Mouse (Mus musculus): Measurements from ENCODE around the gene Fpr3. TPM values are rescaled to one million over a fixed set of nuclear protein-coding genes. Genes with fewer than 3 reads are reported as not detected.
"Not testable (repeated sequence)": the region's sequence is repeated elsewhere in the genome, so short reads cannot be mapped to it uniquely, and the experiment has no call there.

Fpr3 gene
- polyA plus RNA-seq, 1 experiment from 2014 or later, result not detected

DNA sequence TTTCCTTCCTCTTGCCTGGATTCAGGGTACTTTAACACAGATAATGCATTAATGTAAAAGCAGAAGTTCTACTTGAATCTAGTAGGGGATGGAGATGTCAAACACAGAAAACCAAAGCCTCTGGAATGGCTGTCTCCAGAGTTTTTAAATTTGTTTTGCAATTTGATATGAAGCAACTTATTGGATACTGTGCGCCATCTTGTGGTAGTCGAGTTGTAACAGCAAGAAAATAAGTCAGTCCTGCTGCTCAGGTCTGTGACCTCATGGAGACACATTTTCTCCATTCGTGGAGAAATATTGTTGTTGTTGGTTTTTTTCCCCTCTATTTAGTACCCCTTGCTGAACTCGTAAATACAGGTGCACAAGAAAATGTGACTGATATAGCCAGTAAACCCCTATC lies 8.4 kb downstream of the Fpr3 start:
- Histone ChIP-seq H3K27ac (no peak overlapping the region), H3K4me2 (no peak overlapping the region), H3K27me3 (no peaks in the 10 kb centered on the region), H3K9me3 (no peaks in the 10 kb centered on the region), H3K9ac (no peak overlapping the region), H3K4me1 (no peaks in the 10 kb centered on the region), H3K36me3 (replicated peaks) (no peaks in the 10 kb centered on the region), H3K4me3 (replicated peaks) (no peak overlapping the region)
- no peak for ATAC-seq (ENCODE audit: low FRiP score)
- 5% methylated on average over 4 of the region's 4 CpGs for WGBS

DNA sequence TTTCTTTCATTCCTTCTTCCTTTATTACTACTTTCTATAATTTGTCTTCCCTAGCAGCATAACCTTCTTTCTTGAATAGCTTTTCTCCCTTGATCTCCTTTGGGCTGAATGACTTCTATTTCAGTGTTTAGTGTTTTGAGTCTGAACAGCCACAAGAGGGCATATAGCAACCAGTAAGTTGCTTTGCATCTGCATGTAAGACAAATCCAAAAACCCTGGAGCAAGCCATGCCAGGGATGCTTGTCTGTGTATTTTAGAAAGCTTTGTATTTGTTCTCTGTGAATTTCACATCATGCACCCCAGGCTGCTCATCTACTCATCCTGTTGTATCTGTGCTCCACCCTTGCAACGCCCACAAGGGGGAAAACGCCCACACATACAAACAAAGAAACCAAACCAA lies 11.6 kb downstream of the Fpr3 start:
- Histone ChIP-seq H3K4me3 (replicated peaks) (no peak overlapping the region), H3K27me3 (no peaks in the 10 kb centered on the region), H3K27ac (no peak overlapping the region), H3K9me3 (no peaks in the 10 kb centered on the region), H3K4me2 (no peak overlapping the region), H3K9ac (no peak overlapping the region), H3K4me1 (no peaks in the 10 kb centered on the region), H3K36me3 (replicated peaks) (no peaks in the 10 kb centered on the region)
- 77% methylated on average over 2 of the region's 2 CpGs for WGBS
- no peak for ATAC-seq (ENCODE audit: low FRiP score)

DNA sequence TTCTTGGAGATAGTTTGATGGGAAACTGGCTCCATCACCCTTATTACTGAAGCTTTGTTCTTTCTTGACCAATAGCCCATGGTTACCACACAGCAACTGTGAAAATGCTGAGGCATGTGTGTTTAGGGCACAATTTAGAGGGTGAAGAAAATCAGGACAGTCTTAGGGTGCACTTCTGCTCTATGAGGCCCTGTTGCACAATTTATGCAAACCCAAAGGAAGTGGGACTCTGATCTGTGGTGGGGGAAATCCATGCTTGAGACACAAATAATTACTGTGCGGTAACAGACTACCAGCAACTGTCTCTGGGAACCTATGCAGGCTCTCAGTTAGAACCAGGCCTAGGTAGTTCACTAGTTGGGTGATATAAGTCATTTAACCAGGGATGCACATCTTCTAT lies 13.1 kb downstream of the Fpr3 start:
- Histone ChIP-seq H3K4me3 (replicated peaks) (no peak overlapping the region), H3K4me1 (no peaks in the 10 kb centered on the region), H3K4me2 (no peak overlapping the region), H3K9me3 (no peaks in the 10 kb centered on the region), H3K9ac (no peak overlapping the region), H3K27me3 (no peaks in the 10 kb centered on the region), H3K36me3 (replicated peaks) (no peaks in the 10 kb centered on the region), H3K27ac (no peak overlapping the region)
- no peak for ATAC-seq (ENCODE audit: low FRiP score)
- WGBS, result 91% methylated on average over 1 of the region's 1 CpGs

DNA sequence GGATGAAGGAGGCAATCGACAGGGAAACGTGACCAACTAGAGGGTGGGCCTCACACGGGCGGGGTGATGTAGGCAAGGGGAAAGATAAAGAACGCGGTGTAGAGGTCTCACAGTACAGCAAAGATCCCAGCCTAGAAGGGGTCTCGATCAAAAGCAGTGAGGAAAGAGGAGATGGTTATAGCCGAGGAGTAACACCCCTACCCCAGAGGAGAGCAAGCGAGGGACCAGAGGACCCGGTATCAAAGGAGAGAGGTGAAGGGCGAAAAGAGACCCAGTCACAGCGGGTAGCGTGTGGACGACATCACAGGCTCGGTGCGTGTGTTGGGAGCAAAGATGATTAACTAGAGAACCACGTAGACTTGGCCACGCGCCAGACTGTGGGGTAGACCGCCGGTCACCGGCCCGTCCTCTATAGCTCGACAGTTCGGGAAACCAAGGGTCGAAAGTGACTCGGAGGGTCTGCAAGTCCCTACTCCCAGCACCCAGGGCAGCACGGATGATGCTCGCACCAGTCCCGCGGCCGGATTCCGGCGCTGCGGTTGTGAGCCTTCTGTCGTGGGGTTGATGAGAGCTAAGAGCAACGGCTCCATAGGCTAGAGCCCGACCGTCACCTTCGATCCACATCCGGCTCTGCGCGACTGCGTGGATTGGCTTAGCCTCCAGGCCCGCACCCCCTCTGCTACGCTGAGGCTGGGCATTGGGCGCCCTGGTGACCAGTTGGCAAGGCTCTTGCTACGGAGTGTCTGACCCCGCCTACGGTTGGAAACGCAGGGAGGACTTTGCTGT lies 22.2 kb downstream of the Fpr3 start:
- H3K27ac ChIP-seq, result no peak overlapping the region
- 23% methylated on average over 51 of the region's 51 CpGs for WGBS

DNA sequence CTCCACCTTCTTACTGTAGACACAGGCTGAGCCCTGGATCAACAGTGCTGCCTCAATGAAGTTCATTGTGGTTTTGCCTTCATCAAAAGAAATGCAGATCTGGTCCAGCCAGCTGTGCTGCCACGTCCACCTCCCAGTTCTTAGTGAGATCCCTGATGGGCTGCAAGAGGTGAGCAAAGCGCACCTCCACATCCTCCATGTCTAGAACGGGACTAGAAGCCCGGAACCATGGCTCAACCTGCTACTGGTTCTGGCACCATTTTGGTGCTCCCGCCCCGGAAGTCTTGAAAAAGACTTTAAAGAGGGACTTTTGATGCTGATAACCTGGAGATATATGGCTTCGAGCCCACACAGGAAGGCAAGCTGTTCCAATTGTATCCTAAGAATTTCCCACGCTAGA lies 25.0 kb downstream of the Fpr3 start:
- not testable (repeated sequence) for H3K4me1 ChIP-seq; H3K4me2 ChIP-seq; H3K36me3 ChIP-seq (replicated peaks); H3K9ac ChIP-seq; ATAC-seq (ENCODE audit: low FRiP score); H3K4me3 ChIP-seq (replicated peaks); H3K27me3 ChIP-seq; H3K9me3 ChIP-seq; H3K27ac ChIP-seq
- WGBS, result 89% methylated on average over 8 of the region's 8 CpGs

More for the DNA sequence above, 22.2 kb downstream of the Fpr3 start:
- peak overlapping the region; percentile 47 for H3K4me3 ChIP-seq (replicated peaks)
- H3K9me3 ChIP-seq, result no peaks in the 10 kb centered on the region
- peak; percentile 97 for ATAC-seq (ENCODE audit: low FRiP score)
- 0 out of 2 replicates have a peak, but pooled peaks cover 3% of the 10 kb centered on the region for H3K27me3 ChIP-seq
- no peaks in the 10 kb centered on the region for H3K4me1 ChIP-seq
- H3K9ac ChIP-seq, result peak overlapping the region; percentile 45
- H3K4me2 ChIP-seq, result peak overlapping the region; percentile 64
- H3K36me3 ChIP-seq (replicated peaks), result no peaks in the 10 kb centered on the region

DNA sequence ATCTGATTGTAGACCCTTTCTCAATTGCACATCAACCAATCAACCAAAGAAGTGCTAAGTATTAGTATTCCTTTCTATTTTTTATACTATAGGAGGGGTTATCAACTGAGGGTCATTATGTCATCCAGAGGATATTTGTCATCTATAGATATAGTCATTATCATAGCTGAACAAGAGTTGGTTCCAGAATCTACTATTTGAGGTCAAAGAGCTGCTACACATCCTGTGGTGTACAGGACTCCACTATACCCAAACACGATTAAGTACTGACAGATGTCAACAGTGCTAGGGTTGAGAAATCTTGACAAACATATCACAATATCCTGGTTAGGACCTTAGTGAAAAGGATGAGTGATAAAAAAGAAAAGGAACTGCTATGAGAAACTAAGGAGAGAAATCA lies 29.7 kb downstream of the Fpr3 start:
- Histone ChIP-seq H3K4me3 (replicated peaks) (no peak overlapping the region), H3K4me2 (no peak overlapping the region), H3K36me3 (replicated peaks) (no peaks in the 10 kb centered on the region), H3K27ac (no peak overlapping the region), H3K9ac (no peak overlapping the region), H3K9me3 (no peaks in the 10 kb centered on the region), H3K4me1 (no peaks in the 10 kb centered on the region), H3K27me3 (no peaks in the 10 kb centered on the region)
- ATAC-seq (ENCODE audit: low FRiP score), result no peak
- 97% methylated on average over 1 of the region's 1 CpGs for WGBS

DNA sequence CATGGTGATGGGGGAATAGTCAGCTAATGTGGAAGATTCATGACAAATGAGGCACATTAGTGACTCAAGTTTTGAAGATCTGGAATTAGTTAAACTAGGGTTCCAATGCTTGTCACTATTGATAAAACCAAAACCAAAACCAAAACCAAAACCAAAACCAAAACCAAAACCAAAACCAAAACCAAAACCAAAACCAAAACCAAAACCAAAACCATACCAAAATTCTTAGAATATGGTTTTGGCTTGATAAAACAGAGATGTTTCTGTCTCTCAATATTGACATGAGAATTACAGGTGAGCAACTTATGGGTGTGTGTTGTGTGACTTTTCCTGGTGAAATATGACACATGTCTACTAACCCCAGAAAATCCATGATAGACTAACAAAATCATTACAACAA lies 30.1 kb downstream of the Fpr3 start:
- Histone ChIP-seq H3K4me2 (no peak overlapping the region), H3K36me3 (replicated peaks) (no peaks in the 10 kb centered on the region), H3K27me3 (no peaks in the 10 kb centered on the region), H3K4me3 (replicated peaks) (no peak overlapping the region), H3K27ac (no peak overlapping the region), H3K9me3 (no peaks in the 10 kb centered on the region), H3K4me1 (no peaks in the 10 kb centered on the region), H3K9ac (no peak overlapping the region)
- ATAC-seq (ENCODE audit: low FRiP score), result no peak

DNA sequence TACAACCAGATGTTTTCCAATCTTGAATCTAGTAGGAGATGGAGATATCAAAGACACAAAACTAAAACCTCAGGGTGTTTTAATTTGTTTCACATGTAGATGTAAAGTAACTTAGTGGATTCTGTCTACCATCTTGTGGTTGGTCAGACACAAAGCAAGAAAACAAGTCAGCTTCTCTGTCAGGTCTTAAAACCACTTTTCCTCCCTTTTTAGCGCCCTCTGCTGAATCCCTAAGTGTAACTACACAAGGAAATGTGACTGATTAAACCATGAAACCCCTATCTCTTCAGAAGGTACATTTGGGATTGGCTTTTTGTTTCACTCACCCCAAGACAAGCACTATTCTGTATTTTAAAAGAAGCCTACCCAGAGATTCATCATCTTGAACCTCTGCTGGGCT lies 85.8 kb downstream of the Fpr3 start:
- Histone ChIP-seq H3K27me3 (no peaks in the 10 kb centered on the region), H3K9ac (no peak overlapping the region), H3K4me1 (no peaks in the 10 kb centered on the region), H3K36me3 (replicated peaks) (no peaks in the 10 kb centered on the region), H3K9me3 (peaks cover 6% of the 10 kb centered on the region), H3K27ac (no peak overlapping the region), H3K4me2 (no peak overlapping the region), H3K4me3 (replicated peaks) (no peak overlapping the region)
- 22% methylated on average over 1 of the region's 1 CpGs for WGBS
- ATAC-seq (ENCODE audit: low FRiP score), result no peak

DNA sequence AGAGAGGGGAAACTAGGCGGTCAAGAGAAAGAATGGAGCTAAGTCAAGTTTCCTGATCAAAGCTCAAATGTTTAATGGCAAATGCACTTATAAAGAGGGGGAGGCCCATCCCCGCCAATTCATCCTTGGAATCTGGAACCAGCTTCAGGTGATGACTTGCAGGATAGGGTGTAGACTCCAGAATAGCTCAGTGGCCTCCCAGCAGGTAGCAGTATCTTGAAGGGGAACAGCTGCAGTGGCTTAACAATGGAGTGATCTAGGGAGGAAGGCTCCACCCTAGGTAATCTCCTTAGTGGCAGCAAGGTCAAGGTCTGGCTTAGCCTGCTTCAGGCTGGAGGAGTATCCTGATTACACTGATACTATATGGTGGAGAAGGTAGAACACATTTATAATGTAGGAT lies 93.6 kb downstream of the Fpr3 start:
- H3K27me3 ChIP-seq; ATAC-seq (ENCODE audit: low FRiP score); H3K27ac ChIP-seq; H3K4me3 ChIP-seq (replicated peaks); H3K9ac ChIP-seq; H3K4me2 ChIP-seq; H3K36me3 ChIP-seq (replicated peaks); H3K4me1 ChIP-seq: not testable (repeated sequence)
- 83% methylated on average over 2 of the region's 2 CpGs for WGBS
- peaks cover 11% of the 10 kb centered on the region for H3K9me3 ChIP-seq

DNA sequence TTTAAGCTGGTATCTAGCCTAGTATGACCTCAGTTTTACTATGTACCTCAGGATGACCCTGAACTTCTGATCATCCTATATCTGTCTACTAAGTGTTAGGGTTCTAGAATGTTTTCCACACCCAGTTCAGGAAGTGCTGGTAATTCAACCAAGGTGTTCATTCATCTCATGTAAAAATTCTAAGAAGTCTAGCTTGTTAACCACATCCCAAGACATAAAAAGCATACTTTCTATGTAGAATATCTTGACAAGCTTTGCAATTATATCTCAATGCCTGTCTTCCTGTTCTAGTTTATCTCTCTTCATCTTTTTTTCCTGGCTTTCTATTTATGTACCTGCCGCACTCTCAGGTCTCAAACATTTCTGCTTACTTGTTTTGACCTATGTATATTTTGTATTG lies 117.1 kb downstream of the Fpr3 start:
- H3K4me1 ChIP-seq, result no peaks in the 10 kb centered on the region
- no peak overlapping the region for H3K4me3 ChIP-seq (replicated peaks)
- no peaks in the 10 kb centered on the region for H3K36me3 ChIP-seq (replicated peaks)
- H3K9ac ChIP-seq, result no peak overlapping the region
- 88% methylated on average over 1 of the region's 1 CpGs for WGBS
- H3K27me3 ChIP-seq, result no peaks in the 10 kb centered on the region
- no peaks in the 10 kb centered on the region for H3K9me3 ChIP-seq
- H3K4me2 ChIP-seq, result no peak overlapping the region
- no peak for ATAC-seq (ENCODE audit: low FRiP score)
- no peak overlapping the region for H3K27ac ChIP-seq

Other genes starting within 250 kb of the Fpr3 start
- gene Vmn2r90, start 184.1 kb upstream of the Fpr3 start, polyA plus RNA-seq (2016; fragmentation: Nextera tagmentation; extraction: Ambion mirVana), result not detected in 2 replicates
- 43.5 and 46.8 TPM in 2 replicates for gene Spaca6, start 60.7 kb upstream of the Fpr3 start, polyA plus RNA-seq (2016; fragmentation: Nextera tagmentation; extraction: Ambion mirVana)
- gene Has1, start 32.6 kb upstream of the Fpr3 start, polyA plus RNA-seq (2016; fragmentation: Nextera tagmentation; extraction: Ambion mirVana), result 0.83 and 1.4 TPM in 2 replicates
- not detected in 2 replicates for gene Fpr1, start 3.9 kb upstream of the Fpr3 start, polyA plus RNA-seq (2016; fragmentation: Nextera tagmentation; extraction: Ambion mirVana)
- gene Fpr2, start within 50 bp of the Fpr3 start, polyA plus RNA-seq (2016; fragmentation: Nextera tagmentation; extraction: Ambion mirVana), result not detected in 2 replicates
- gene Fpr-rs4, start 133.9 kb downstream of the Fpr3 start, polyA plus RNA-seq (2016; fragmentation: Nextera tagmentation; extraction: Ambion mirVana), result not detected in 2 replicates
- not detected in 2 replicates for gene Vmn2r124, start 161.6 kb downstream of the Fpr3 start, polyA plus RNA-seq (2016; fragmentation: Nextera tagmentation; extraction: Ambion mirVana)
- not detected in 2 replicates for gene Vmn2r91, start 197.2 kb downstream of the Fpr3 start, polyA plus RNA-seq (2016; fragmentation: Nextera tagmentation; extraction: Ambion mirVana)